Mouse (Mus musculus): ENCODE data around the gene Ppp1r14d. TPM values are rescaled to one million over a fixed set of nuclear protein-coding genes. Genes with fewer than 3 reads are reported as not detected.

Ppp1r14d gene
- polyA plus RNA-seq (2012; rRNA removed) = not detected in 2 replicates
- polyA plus RNA-seq (2014; fragmentation: Nextera tagmentation; extraction: Ambion mirVana) = not detected in 2 replicates

GRCm38 (mm10) chr2:119229775-119230704, at the start of gene Ppp1r14d:
Gene Ppp1r14d (minus strand): TSS chr2:119229906.
- WGBS = 74% methylated on average over 6 of the region's 6 CpGs
- ATAC-seq (ENCODE audit: low FRiP score, low read depth) = no peak
- H3K9ac ChIP-seq (ENCODE audit: low read depth, low read length, severe bottlenecking) = no peak within 1 kb of the TSS

GRCm38 (mm10) chr2:119277810-119278209, 48.1 kb upstream of the Ppp1r14d start:
- DNase-seq (ENCODE audit: low spot score) = no peak
- H3K9ac ChIP-seq (ENCODE audit: low read depth, low read length, severe bottlenecking) = no peak overlapping the region
- no peaks in the 10 kb centered on the region for H3K36me3 ChIP-seq (ENCODE audit: control insufficient read depth, insufficient read depth, low read length)
- no peaks in the 10 kb centered on the region for H3K9me3 ChIP-seq (ENCODE audit: control insufficient read depth, low read length)
- no peak for TF ChIP-seq POLR2A (IDR thresholded peaks at IDR 0.05; ENCODE audit: borderline replicate concordance, extremely low read depth, insufficient read depth, insufficient read length)
- no peak overlapping the region for H3K27ac ChIP-seq (replicated peaks; ENCODE audit: low read depth, low read length)
- ATAC-seq (ENCODE audit: low FRiP score, low read depth) = no peak
- WGBS = 93% methylated on average over 23 of the region's 23 CpGs
- no peak overlapping the region for H3K4me2 ChIP-seq (replicated peaks; ENCODE audit: low read depth, low read length, severe bottlenecking)
- no peaks in the 10 kb centered on the region for H3K27me3 ChIP-seq (ENCODE audit: control insufficient read depth, insufficient read depth, low read length)
- no peak overlapping the region for H3K4me3 ChIP-seq (replicated peaks; ENCODE audit: low read length)
- no peaks in the 10 kb centered on the region for H3K4me1 ChIP-seq (ENCODE audit: control insufficient read depth, insufficient read depth, low read length)

More at GRCm38 (mm10) chr2:119229775-119230704, at the start of gene Ppp1r14d:
- H3K27me3 ChIP-seq (ENCODE audit: control insufficient read depth, insufficient read depth, low read length) = no peaks in the 10 kb centered on the region
- H3K4me2 ChIP-seq (replicated peaks; ENCODE audit: low read depth, low read length, severe bottlenecking) = no peak within 1 kb of the TSS
- no peak for TF ChIP-seq POLR2A (IDR thresholded peaks at IDR 0.05; ENCODE audit: borderline replicate concordance, extremely low read depth, insufficient read depth, insufficient read length)
- H3K4me3 ChIP-seq (replicated peaks; ENCODE audit: low read length) = no peak within 1 kb of the TSS
- DNase-seq (ENCODE audit: low spot score) = no peak
- no peak within 1 kb of the TSS for H3K27ac ChIP-seq (replicated peaks; ENCODE audit: low read depth, low read length)
- H3K36me3 ChIP-seq (ENCODE audit: control insufficient read depth, insufficient read depth, low read length) = no peaks in the 10 kb centered on the region
- no peaks in the 10 kb centered on the region for H3K9me3 ChIP-seq (ENCODE audit: control insufficient read depth, low read length)
- no peaks in the 10 kb centered on the region for H3K4me1 ChIP-seq (ENCODE audit: control insufficient read depth, insufficient read depth, low read length)

- TF ChIP-seq POLR2A (IDR thresholded peaks at IDR 0.05; ENCODE audit: borderline replicate concordance, extremely low read depth, insufficient read depth, insufficient read length) = no peak
- DNase-seq (ENCODE audit: low spot score) (no peak), ATAC-seq (ENCODE audit: low FRiP score, low read depth) (no peak)
- no peaks in the 10 kb centered on the region for H3K4me1 ChIP-seq (ENCODE audit: control insufficient read depth, insufficient read depth, low read length)
- WGBS = 77% methylated on average over 7 of the region's 7 CpGs
- H3K36me3 ChIP-seq (ENCODE audit: control insufficient read depth, insufficient read depth, low read length) = no peaks in the 10 kb centered on the region
- H3K4me3 ChIP-seq (replicated peaks; ENCODE audit: low read length) = no peak overlapping the region
- no peak overlapping the region for H3K27ac ChIP-seq (replicated peaks; ENCODE audit: low read depth, low read length)
- H3K4me2 ChIP-seq (replicated peaks; ENCODE audit: low read depth, low read length, severe bottlenecking) = no peak overlapping the region
- H3K27me3 ChIP-seq (ENCODE audit: control insufficient read depth, insufficient read depth, low read length) = no peaks in the 10 kb centered on the region
- no peaks in the 10 kb centered on the region for H3K9me3 ChIP-seq (ENCODE audit: control insufficient read depth, low read length)
- H3K9ac ChIP-seq (ENCODE audit: low read depth, low read length, severe bottlenecking) = no peak overlapping the region
Measured at GRCm38 (mm10) chr2:119276926-119277325, 47.2 kb upstream of the Ppp1r14d start.

GRCm38 (mm10) chr2:119274126-119274525, 44.4 kb upstream of the Ppp1r14d start:
- Histone ChIP-seq H3K27ac (replicated peaks; ENCODE audit: low read depth, low read length) (no peak overlapping the region), H3K4me1 (ENCODE audit: control insufficient read depth, insufficient read depth, low read length) (no peaks in the 10 kb centered on the region), H3K9me3 (ENCODE audit: control insufficient read depth, low read length) (no peaks in the 10 kb centered on the region), H3K4me3 (replicated peaks; ENCODE audit: low read length) (no peak overlapping the region), H3K9ac (ENCODE audit: low read depth, low read length, severe bottlenecking) (no peak overlapping the region), H3K36me3 (ENCODE audit: control insufficient read depth, insufficient read depth, low read length) (no peaks in the 10 kb centered on the region), H3K4me2 (replicated peaks; ENCODE audit: low read depth, low read length, severe bottlenecking) (no peak overlapping the region), H3K27me3 (ENCODE audit: control insufficient read depth, insufficient read depth, low read length) (0 out of 2 replicates have a peak, but pooled peaks cover 3% of the 10 kb centered on the region)
- no peak for DNase-seq (ENCODE audit: low spot score)
- no peak for ATAC-seq (ENCODE audit: low FRiP score, low read depth)
- no peak for TF ChIP-seq POLR2A (IDR thresholded peaks at IDR 0.05; ENCODE audit: borderline replicate concordance, extremely low read depth, insufficient read depth, insufficient read length)
- WGBS = 90% methylated on average over 1 of the region's 1 CpGs

- no peaks in the 10 kb centered on the region for H3K9me3 ChIP-seq (ENCODE audit: control insufficient read depth, low read length)
- TF ChIP-seq POLR2A (IDR thresholded peaks at IDR 0.05; ENCODE audit: borderline replicate concordance, extremely low read depth, insufficient read depth, insufficient read length) = no peak
- ATAC-seq (ENCODE audit: low FRiP score, low read depth) (peak; percentile 85), DNase-seq (ENCODE audit: low spot score) (peak; percentile 65)
- H3K27ac ChIP-seq (replicated peaks; ENCODE audit: low read depth, low read length) = no peak within 1 kb of the TSS
- H3K36me3 ChIP-seq (ENCODE audit: control insufficient read depth, insufficient read depth, low read length) = no peaks in the 10 kb centered on the region
- H3K4me2 ChIP-seq (replicated peaks; ENCODE audit: low read depth, low read length, severe bottlenecking) = peak within 1 kb of the TSS; percentile 95
- peak within 1 kb of the TSS; percentile 56 for H3K4me3 ChIP-seq (replicated peaks; ENCODE audit: low read length)
- H3K9ac ChIP-seq (ENCODE audit: low read depth, low read length, severe bottlenecking) = peak within 1 kb of the TSS; percentile 62
- no peaks in the 10 kb centered on the region for H3K4me1 ChIP-seq (ENCODE audit: control insufficient read depth, insufficient read depth, low read length)
- WGBS = under 1% methylated on average over 49 of the region's 49 CpGs
- 0 out of 2 replicates have a peak, but pooled peaks cover 3% of the 10 kb centered on the region for H3K27me3 ChIP-seq (ENCODE audit: control insufficient read depth, insufficient read depth, low read length)
Measured at GRCm38 (mm10) chr2:119270643-119271331, 41.1 kb upstream of the Ppp1r14d start, which contains the start of gene Rhov. Gene Rhov (minus strand): TSS chr2:119271272.

Data from limb, embryonic 14.5 days (tissue).